Mouse (Mus musculus) layer of hippocampus, adult 8-10 months (tissue): ENCODE data around the gene Zdhhc1. TPM values are rescaled to one million over a fixed set of nuclear protein-coding genes. Genes with fewer than 3 reads are reported as not detected.

ENCODE experiments used
- DNase-seq, 2 experiments: peaks; one replicate each; pipeline ENCODE4 v3.0.0; 2022; ENCODE audit warnings: low spot score in 2 of 2
- total RNA-seq, 4 experiments: library from RNA; stranded (reverse); gene quantifications; 2 replicates each; pipeline ENCODE4 v1.2.4; 2022

The Zdhhc1 gene
- 10 to 100 TPM; 35.1 to 41.2 (median 40.8) TPM for total RNA-seq

- DNase-seq: peak; percentile 64 to 87
Measured at GRCm38 (mm10) chr8:105496439-105497180, at the start of gene Zdhhc1. Zdhhc1 (minus strand) TSS chr8:105496902.

- DNase-seq: no peak
Measured at GRCm38 (mm10) chr8:105545249-105545648, 48.5 kb upstream of the Zdhhc1 start.

- no peak for DNase-seq
Measured at GRCm38 (mm10) chr8:105544544-105545205, 48.0 kb upstream of the Zdhhc1 start.

- DNase-seq: no peak
Measured at GRCm38 (mm10) chr8:105543703-105544102, 47.0 kb upstream of the Zdhhc1 start.

- DNase-seq: no peak
Measured at GRCm38 (mm10) chr8:105542808-105543207, 46.1 kb upstream of the Zdhhc1 start.

GRCm38 (mm10) chr8:105542032-105542656 lies 45.4 kb upstream of the Zdhhc1 start:
- DNase-seq: no peak

- no peak for DNase-seq
Measured at GRCm38 (mm10) chr8:105538940-105539339, 42.2 kb upstream of the Zdhhc1 start.

- no peak for DNase-seq
Measured at GRCm38 (mm10) chr8:105537011-105537677, 40.4 kb upstream of the Zdhhc1 start.

- no peak for DNase-seq
Measured at GRCm38 (mm10) chr8:105536546-105536945, 39.8 kb upstream of the Zdhhc1 start.

GRCm38 (mm10) chr8:105533892-105534329 lies 37.2 kb upstream of the Zdhhc1 start:
- peak in 1 of 2 experiments; percentile 44 for DNase-seq

GRCm38 (mm10) chr8:105533439-105533838 lies 36.7 kb upstream of the Zdhhc1 start:
- no peak for DNase-seq

- no peak for DNase-seq
Measured at GRCm38 (mm10) chr8:105531774-105532173, 35.1 kb upstream of the Zdhhc1 start.

- no peak for DNase-seq
Measured at GRCm38 (mm10) chr8:105529271-105529670, 32.6 kb upstream of the Zdhhc1 start.

GRCm38 (mm10) chr8:105528206-105528605 lies 31.5 kb upstream of the Zdhhc1 start:
- DNase-seq: no peak

GRCm38 (mm10) chr8:105527110-105527509 lies 30.4 kb upstream of the Zdhhc1 start:
- no peak for DNase-seq

GRCm38 (mm10) chr8:105522890-105523289 lies 26.2 kb upstream of the Zdhhc1 start:
- DNase-seq: no peak

- DNase-seq: no peak
Measured at GRCm38 (mm10) chr8:105521995-105522769, 25.5 kb upstream of the Zdhhc1 start.

GRCm38 (mm10) chr8:105521061-105521460 lies 24.4 kb upstream of the Zdhhc1 start:
- no peak for DNase-seq

GRCm38 (mm10) chr8:105520521-105520920 lies 23.8 kb upstream of the Zdhhc1 start:
- DNase-seq: no peak

- DNase-seq: no peak
Measured at GRCm38 (mm10) chr8:105519591-105519990, 22.9 kb upstream of the Zdhhc1 start.
